Mouse (Mus musculus) myocyte (in vitro differentiated cells): Measurements from ENCODE around the gene Trpc2. TPM values are rescaled to one million over a fixed set of nuclear protein-coding genes. Genes with fewer than 3 reads are reported as not detected.
A peak's percentile ranks its signal among the peaks of the same experiment; 100 is the strongest.

Source experiments
- H3K27me3 ChIP-seq: one replicate; pipeline ENCODE4 v1.6.1; 2011; ENCODE audit not compliant: control insufficient read depth, insufficient read depth, insufficient read length
- H3K36me3 ChIP-seq: one replicate; pipeline ENCODE4 v1.6.1; 2011; ENCODE audit not compliant: control insufficient read depth, insufficient read depth
- H3K4me2 ChIP-seq: one replicate; pipeline ENCODE4 v1.6.1; 2011; ENCODE audit warnings: low read depth, control low read depth
- H3K4me3 ChIP-seq: one replicate; pipeline ENCODE4 v1.5.1; 2011; ENCODE audit warnings: mild to moderate bottlenecking, control low read depth, moderate library complexity
- H3K79me2 ChIP-seq: one replicate; pipeline ENCODE4 v1.6.1; 2011; ENCODE audit not compliant: control insufficient read depth, insufficient read depth
- H3ac ChIP-seq: one replicate; pipeline ENCODE4 v1.6.1; 2011; ENCODE audit not compliant: control insufficient read depth, insufficient read length
- CEBPB ChIP-seq: IDR thresholded peaks from 2 replicates; pipeline ENCODE4 v1.6.1; 2011; ENCODE audit warnings: mild to moderate bottlenecking, moderate library complexity; ENCODE audit not compliant: poor library complexity, insufficient read depth, severe bottlenecking
- E2F4 ChIP-seq: IDR thresholded peaks from one replicate; pipeline ENCODE4 v1.6.1; 2011; ENCODE audit warnings: mild to moderate bottlenecking, control low read depth, moderate library complexity; ENCODE audit not compliant: insufficient read depth
- MAX ChIP-seq: IDR thresholded peaks from one replicate; pipeline ENCODE4 v1.6.1; 2011; ENCODE audit warnings: low read depth, mild to moderate bottlenecking, control low read depth
- MYOD1 ChIP-seq, 3 experiments: IDR thresholded peaks; one replicate each; pipeline ENCODE4 v1.6.1; 2011; ENCODE audit warnings: control low read depth in 2 of 3, low read depth in 2 of 3, mild to moderate bottlenecking in 2 of 3, moderate library complexity in 1 of 3; ENCODE audit not compliant: insufficient read length in 2 of 3, control insufficient read depth in 1 of 3
- MYOG ChIP-seq, 3 experiments: IDR thresholded peaks; one replicate each; pipeline ENCODE4 v1.6.1; 2011; ENCODE audit warnings: control low read depth in 2 of 3, low read depth in 2 of 3, mild to moderate bottlenecking in 2 of 3; ENCODE audit not compliant: insufficient read length in 2 of 3, control insufficient read depth in 1 of 3, insufficient read depth in 1 of 3
- POLR2A ChIP-seq: IDR thresholded peaks from one replicate; pipeline ENCODE4 v1.6.1; 2011; ENCODE audit warnings: low read depth, mild to moderate bottlenecking, control low read depth, moderate library complexity; ENCODE audit not compliant: insufficient read length
- POLR2AphosphoS2 ChIP-seq: IDR thresholded peaks from one replicate; pipeline ENCODE4 v1.6.1; 2011; ENCODE audit warnings: low read depth, control low read depth; ENCODE audit not compliant: insufficient read length
- REST ChIP-seq: IDR thresholded peaks from one replicate; pipeline ENCODE4 v1.6.1; 2011; ENCODE audit warnings: mild to moderate bottlenecking, control low read depth, moderate library complexity; ENCODE audit not compliant: insufficient read depth, insufficient read length
- SRF ChIP-seq: IDR thresholded peaks from one replicate; pipeline ENCODE4 v1.6.1; 2011; ENCODE audit warnings: low read depth; ENCODE audit not compliant: control insufficient read depth, insufficient read length
- TCF12 ChIP-seq: IDR thresholded peaks from one replicate; pipeline ENCODE4 v1.6.1; 2011; ENCODE audit warnings: mild to moderate bottlenecking, control low read depth; ENCODE audit not compliant: poor library complexity, insufficient read depth, severe bottlenecking
- TCF3 ChIP-seq: IDR thresholded peaks from one replicate; pipeline ENCODE4 v1.6.1; 2011; ENCODE audit warnings: low read depth, control low read depth; ENCODE audit not compliant: insufficient read length
- USF1 ChIP-seq: IDR thresholded peaks from one replicate; pipeline ENCODE4 v1.6.1; 2011; ENCODE audit warnings: low read depth, mild to moderate bottlenecking, control low read depth, moderate library complexity
- polyA plus RNA-seq: library from polyadenylated mRNA; unstranded; fragments of >200 nt; fragmentation: generic; extraction: Trizol; gene quantifications from one replicate; pipeline ENCODE4 v1.2.1, GENCODE M21; 2012; ENCODE audit warnings: missing spikeins

Gene Trpc2
- polyA plus RNA-seq, 1 experiment, result not detected

- H3K36me3 ChIP-seq, result peaks cover 5% of the 10 kb centered on the region
- no peaks in the 10 kb centered on the region for H3K79me2 ChIP-seq
- H3K4me2 ChIP-seq, result no peak overlapping the region
- H3K27me3 ChIP-seq, result no peaks in the 10 kb centered on the region
- no peak overlapping the region for H3K4me3 ChIP-seq
- no peak overlapping the region for H3ac ChIP-seq
- TF ChIP-seq REST (no peak), MYOG (IDR thresholded peaks at IDR 0.05; ENCODE audit: control insufficient read depth in 1 of 3, insufficient read depth in 1 of 3, insufficient read length in 2 of 3, low read depth in 2 of 3) (no peak), POLR2A (no peak), CEBPB (no peak), SRF (no peak), TCF3 (no peak), USF1 (no peak), POLR2AphosphoS2 (no peak), TCF12 (no peak), E2F4 (no peak), MAX (no peak), MYOD1 (IDR thresholded peaks at IDR 0.05; ENCODE audit: control insufficient read depth in 1 of 3, insufficient read length in 2 of 3, low read depth in 2 of 3) (no peak)
Observed at GRCm38 (mm10) chr7:102081784-102082183, 1.1 kb upstream of the Trpc2 start.

GRCm38 (mm10) chr7:102084041-102084696 is 1.3 kb downstream of the Trpc2 start:
- H3K36me3 ChIP-seq, result peaks cover 5% of the 10 kb centered on the region
- H3K4me3 ChIP-seq, result no peak overlapping the region
- H3K79me2 ChIP-seq, result no peaks in the 10 kb centered on the region
- H3ac ChIP-seq, result no peak overlapping the region
- H3K27me3 ChIP-seq, result no peaks in the 10 kb centered on the region
- H3K4me2 ChIP-seq, result no peak overlapping the region
- TF ChIP-seq TCF3, result no peak
- no peak for TF ChIP-seq USF1
- no peak for TF ChIP-seq REST
- no peak for TF ChIP-seq POLR2A
- no peak for TF ChIP-seq MYOG (IDR thresholded peaks at IDR 0.05; ENCODE audit: control insufficient read depth in 1 of 3, insufficient read depth in 1 of 3, insufficient read length in 2 of 3, low read depth in 2 of 3)
- no peak for TF ChIP-seq MYOD1 (IDR thresholded peaks at IDR 0.05; ENCODE audit: control insufficient read depth in 1 of 3, insufficient read length in 2 of 3, low read depth in 2 of 3)
- no peak for TF ChIP-seq MAX

- no peaks in the 10 kb centered on the region for H3K27me3 ChIP-seq
- no peak overlapping the region for H3K4me2 ChIP-seq
- no peaks in the 10 kb centered on the region for H3K79me2 ChIP-seq
- no peaks in the 10 kb centered on the region for H3K36me3 ChIP-seq
- no peak for TF ChIP-seq MAX
- H3ac ChIP-seq, result no peak overlapping the region
- H3K4me3 ChIP-seq, result no peak overlapping the region
Observed at GRCm38 (mm10) chr7:102087336-102087735, 4.4 kb downstream of the Trpc2 start.

- TF ChIP-seq E2F4 (no peak), POLR2A (no peak), MYOG (IDR thresholded peaks at IDR 0.05; ENCODE audit: control insufficient read depth in 1 of 3, insufficient read depth in 1 of 3, insufficient read length in 2 of 3, low read depth in 2 of 3) (peak in 2 of 3 experiments; percentile 54 to 75), TCF3 (no peak), POLR2AphosphoS2 (no peak), SRF (no peak), MAX (no peak), USF1 (no peak), CEBPB (no peak), REST (no peak), MYOD1 (IDR thresholded peaks at IDR 0.05; ENCODE audit: control insufficient read depth in 1 of 3, insufficient read length in 2 of 3, low read depth in 2 of 3) (peak in 2 of 3 experiments; percentile 28 to 47), TCF12 (peak; percentile 19)
- peak overlapping the region; percentile 68 for H3K4me2 ChIP-seq
- H3ac ChIP-seq, result no peak overlapping the region
- no peaks in the 10 kb centered on the region for H3K79me2 ChIP-seq
- peak overlapping the region; percentile 12 for H3K4me3 ChIP-seq
- no peaks in the 10 kb centered on the region for H3K36me3 ChIP-seq
- H3K27me3 ChIP-seq, result peaks cover 8% of the 10 kb centered on the region
Observed at GRCm38 (mm10) chr7:102099760-102100661, 17.1 kb downstream of the Trpc2 start.

GRCm38 (mm10) chr7:102100868-102101267 is 18.0 kb downstream of the Trpc2 start:
- Histone ChIP-seq H3K4me3 (no peak overlapping the region), H3K79me2 (no peaks in the 10 kb centered on the region), H3K4me2 (peak overlapping the region; percentile 68), H3K36me3 (no peaks in the 10 kb centered on the region), H3K27me3 (peaks cover 8% of the 10 kb centered on the region), H3ac (no peak overlapping the region)
- TF ChIP-seq USF1 (peak; percentile 13), REST (no peak), MAX (no peak), POLR2AphosphoS2 (no peak), E2F4 (no peak), MYOG (IDR thresholded peaks at IDR 0.05; ENCODE audit: control insufficient read depth in 1 of 3, insufficient read depth in 1 of 3, insufficient read length in 2 of 3, low read depth in 2 of 3) (no peak), POLR2A (no peak), SRF (no peak), CEBPB (no peak)
